Mouse (Mus musculus) left cerebral cortex, adult 6 months (tissue): ENCODE measurements around the gene Bcl2l13. TPM values are rescaled to one million over a fixed set of nuclear protein-coding genes. Genes with fewer than 3 reads are reported as not detected.

Experiments used
- long read RNA-seq, 2 experiments: library from polyadenylated mRNA; unstranded; transcript quantifications; one replicate each; pipeline ENCODE4 v2.0.0; 2019 to 2020
- polyA plus RNA-seq: library from polyadenylated mRNA; unstranded; fragments of <200 nt; fragmentation: Nextera tagmentation; gene quantifications from 2 replicates; pipeline ENCODE4 v1.2.3, GENCODE M21; 2021

The Bcl2l13 gene
- 8.7 and 10.9 TPM in 2 replicates for polyA plus RNA-seq
- long read RNA-seq, experiment 1, full-length matches to known transcripts = 109 of 150 reads
- long read RNA-seq, experiment 1, partial matches to known transcripts = 2 of 150 reads
- long read RNA-seq, experiment 1, other reads (novel, unspliced or antisense) = 39 of 150 reads
- long read RNA-seq, experiment 2, full-length matches to known transcripts = 12 of 25 reads
- long read RNA-seq, experiment 2, partial matches to known transcripts = 1 of 25 reads
- long read RNA-seq, experiment 2, other reads (novel, unspliced or antisense) = 12 of 25 reads

GRCm38 (mm10) chr6:120835474-120836374 lies at the start of gene Bcl2l13:
Bcl2l13 (plus strand) TSS chr6:120836212.

GRCm38 (mm10) chr6:120822307-120822928 lies 13.6 kb upstream of the Bcl2l13 start, which contains the start of gene Atp6v1e1:
Atp6v1e1 (minus strand) TSS chr6:120822793.

GRCm38 (mm10) chr6:120916074-120916971 lies 80.3 kb downstream of the Bcl2l13 start, which contains the start of gene Bid:
Bid (minus strand) TSS chr6:120916853.

Other genes with a start within 250 kb of the Bcl2l13 start
- 0.44 and 1.4 TPM in 2 replicates for gene Cecr2, start 169.8 kb upstream of the Bcl2l13 start, polyA plus RNA-seq
- gene Slc25a18, start 62.6 kb upstream of the Bcl2l13 start, polyA plus RNA-seq = 46.0 and 63.1 TPM in 2 replicates
- gene Atp6v1e1, start 13.4 kb upstream of the Bcl2l13 start, polyA plus RNA-seq = 582 and 690 TPM in 2 replicates
- gene Bid, start 80.6 kb downstream of the Bcl2l13 start, polyA plus RNA-seq = 10.7 and 15.9 TPM in 2 replicates